Mouse (Mus musculus): Measurements from ENCODE around the gene Gpd2.

Gene Gpd2

DNA sequence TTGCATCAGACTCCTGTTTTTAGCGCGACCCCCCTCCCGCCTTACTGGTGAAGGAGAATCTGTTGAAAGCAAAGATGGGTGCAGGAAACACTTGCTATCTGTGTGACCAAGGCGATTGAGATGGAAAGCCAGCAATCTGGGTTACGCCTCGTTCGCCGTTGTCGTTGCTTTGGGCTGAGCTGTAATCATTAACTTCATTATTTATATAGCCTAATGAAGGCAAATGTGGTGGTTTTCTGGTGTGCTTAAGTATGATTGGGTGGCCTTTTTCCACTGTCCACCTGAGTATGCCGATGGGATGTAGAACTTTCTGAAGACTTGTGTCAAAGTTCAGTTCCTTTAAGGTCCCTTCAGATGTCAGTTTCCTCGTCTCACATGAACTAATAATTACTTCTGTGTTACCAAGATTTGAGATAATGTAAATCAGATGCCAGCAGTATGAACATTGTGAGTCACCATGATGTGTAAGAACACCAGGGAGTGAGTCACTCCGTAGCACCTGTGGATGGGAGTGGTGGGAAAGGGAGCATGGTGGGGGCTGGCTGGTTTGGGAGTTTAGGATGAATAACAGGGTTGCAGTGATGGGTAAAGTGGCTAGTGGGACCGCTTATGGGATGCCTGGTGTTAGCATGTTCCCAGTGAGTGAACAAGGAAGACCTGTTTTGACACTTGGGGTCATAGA lies 14.3 kb downstream of the Gpd2 start:
- no peak for DNase-seq (ENCODE audit: low spot score)

- no peak for DNase-seq (ENCODE audit: low spot score)
These were observed 15.3 kb downstream of the Gpd2 start for GRCm38 (mm10) chr2:57252542-57253301.

DNA sequence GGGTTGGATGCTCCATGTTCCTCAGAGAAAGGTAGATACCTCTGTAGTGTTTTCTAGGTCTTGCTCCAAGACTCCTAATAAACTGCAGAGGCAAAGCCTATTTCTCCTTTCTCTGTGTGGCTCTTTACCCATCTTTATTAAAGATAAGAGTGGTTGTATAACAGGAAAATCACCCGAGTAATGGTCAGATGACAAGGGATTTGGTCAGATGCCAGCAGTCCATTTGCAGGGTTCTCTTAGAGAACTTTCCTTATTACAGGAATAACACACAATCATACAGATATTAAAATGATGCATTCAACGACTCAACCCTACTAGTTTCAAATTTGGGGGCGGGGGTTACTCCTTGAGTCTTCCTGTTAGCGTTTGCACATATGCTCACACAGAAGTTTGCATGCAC lies 16.8 kb downstream of the Gpd2 start:
- DNase-seq (ENCODE audit: low spot score) = no peak

- DNase-seq (ENCODE audit: low spot score) = no peak
These were observed 17.8 kb downstream of the Gpd2 start for GRCm38 (mm10) chr2:57255153-57255670.

- no peak for DNase-seq (ENCODE audit: low spot score)
These were observed 18.4 kb downstream of the Gpd2 start for GRCm38 (mm10) chr2:57255836-57256235.

- no peak for DNase-seq (ENCODE audit: low spot score)
These were observed 19.0 kb downstream of the Gpd2 start for GRCm38 (mm10) chr2:57256459-57256858.

GRCm38 (mm10) chr2:57261286-57262077 lies 24.0 kb downstream of the Gpd2 start:
- DNase-seq (ENCODE audit: low spot score) = no peak

GRCm38 (mm10) chr2:57263431-57263830 lies 26.0 kb downstream of the Gpd2 start:
- DNase-seq (ENCODE audit: low spot score) = no peak

DNA sequence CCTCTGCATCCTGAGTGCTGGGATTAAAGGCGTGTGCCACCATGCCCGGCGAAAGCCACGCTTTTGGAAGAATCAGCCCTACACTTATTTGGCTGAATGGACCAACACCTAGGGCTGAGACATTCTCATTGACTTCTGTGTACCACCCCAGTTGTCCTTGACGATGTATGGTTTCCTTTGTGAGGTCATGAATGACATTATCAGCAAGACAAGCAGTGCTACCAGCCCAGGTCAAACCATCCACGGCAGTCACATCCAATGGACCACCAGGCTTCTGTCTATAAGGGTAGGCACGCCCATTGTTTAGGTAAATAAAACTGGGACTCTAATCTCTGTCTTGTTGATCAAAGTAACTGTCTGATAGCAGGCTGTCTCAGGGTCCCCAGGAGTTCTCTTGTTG lies 27.5 kb downstream of the Gpd2 start:
- DNase-seq (ENCODE audit: low spot score) = no peak

- DNase-seq (ENCODE audit: low spot score) = no peak
These were observed 29.4 kb downstream of the Gpd2 start for GRCm38 (mm10) chr2:57266679-57267393.

GRCm38 (mm10) chr2:57267394-57267716 lies 29.9 kb downstream of the Gpd2 start:
- DNase-seq (ENCODE audit: low spot score) = no peak

GRCm38 (mm10) chr2:57267896-57268295 lies 30.5 kb downstream of the Gpd2 start:
- no peak for DNase-seq (ENCODE audit: low spot score)

GRCm38 (mm10) chr2:57268839-57269238 lies 31.4 kb downstream of the Gpd2 start:
- no peak for DNase-seq (ENCODE audit: low spot score)

DNA sequence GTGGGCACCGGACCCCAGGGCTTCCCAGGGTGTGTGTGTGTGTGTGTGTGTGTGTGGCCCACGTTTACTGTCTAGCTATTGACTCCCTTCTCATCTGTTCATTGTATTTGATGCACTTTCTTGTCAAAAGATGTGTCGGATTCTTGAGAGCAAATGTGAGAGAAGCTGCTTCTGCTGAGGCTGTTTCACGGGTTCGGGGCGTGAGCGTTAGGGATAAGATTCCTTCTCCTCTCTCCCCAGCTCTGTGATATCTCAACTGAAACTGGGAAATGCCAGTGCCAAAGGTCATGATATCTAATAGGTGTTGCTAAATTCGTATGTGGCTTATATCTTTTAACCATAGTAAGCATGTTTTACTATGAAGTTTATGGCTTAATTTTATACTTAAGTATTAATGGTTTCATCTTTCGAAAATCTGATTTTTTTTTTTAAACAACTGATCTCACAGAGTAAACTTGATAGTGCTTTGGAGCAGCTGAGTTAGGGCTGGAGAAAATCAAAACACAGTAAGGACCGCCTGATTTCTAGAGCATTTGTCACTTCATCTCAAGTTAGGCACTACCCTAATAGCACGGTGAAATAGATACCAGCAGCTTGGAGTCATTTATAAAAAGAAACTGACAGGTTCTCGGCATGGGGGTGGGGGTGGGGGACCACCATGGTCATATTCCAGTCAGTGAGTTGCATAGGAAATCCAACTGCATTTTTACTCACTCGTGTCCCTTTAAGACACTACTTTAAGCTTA lies 32.4 kb downstream of the Gpd2 start:
- no peak for DNase-seq (ENCODE audit: low spot score)

DNA sequence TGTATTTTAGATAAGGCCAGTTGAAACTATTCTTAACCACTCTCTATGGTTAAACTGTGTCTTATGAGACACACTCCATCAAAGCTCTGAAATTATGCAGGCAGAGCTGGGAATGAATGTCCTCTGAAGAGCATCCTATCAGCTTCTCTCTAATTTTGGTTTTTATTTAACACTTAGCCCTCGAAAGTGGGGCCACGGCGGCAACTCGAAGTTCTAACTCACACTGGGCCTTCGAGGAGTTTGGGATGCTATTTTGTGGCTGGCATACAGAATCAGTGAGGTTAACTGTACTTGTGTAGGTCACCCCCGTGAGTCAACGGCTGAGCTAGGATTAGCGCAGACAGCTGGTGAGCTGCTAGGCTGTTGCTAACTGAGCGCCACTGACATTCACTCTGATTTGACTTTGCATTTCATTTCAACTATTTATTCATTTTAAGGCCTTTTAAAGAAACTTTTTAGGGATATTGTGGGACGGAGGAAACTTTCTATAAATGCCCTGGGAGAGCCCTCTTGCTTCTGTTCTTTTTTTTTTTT lies 42.8 kb downstream of the Gpd2 start:
- no peak for DNase-seq (ENCODE audit: low spot score)

DNA sequence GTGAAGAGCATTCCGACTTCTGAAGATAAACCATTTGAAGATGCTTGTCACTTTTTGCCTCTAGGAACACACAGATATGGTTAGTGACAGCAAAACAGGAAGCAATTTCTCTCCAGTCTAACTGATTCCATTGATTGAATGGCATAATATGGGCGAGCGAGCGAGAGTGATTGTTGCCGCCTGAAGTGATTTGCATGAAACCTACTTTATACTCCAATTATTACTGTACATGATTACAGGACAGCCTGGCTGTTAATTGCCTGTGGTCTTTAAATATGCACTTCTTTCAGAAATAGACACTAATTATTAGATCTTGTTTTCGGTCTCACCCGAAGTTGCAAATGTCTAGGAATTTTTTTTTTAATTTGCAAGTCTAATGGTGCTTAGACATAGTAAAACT lies 46.4 kb downstream of the Gpd2 start:
- DNase-seq (ENCODE audit: low spot score) = no peak

GRCm38 (mm10) chr2:57285197-57285596 lies 47.8 kb downstream of the Gpd2 start:
- DNase-seq (ENCODE audit: low spot score) = no peak

DNA sequence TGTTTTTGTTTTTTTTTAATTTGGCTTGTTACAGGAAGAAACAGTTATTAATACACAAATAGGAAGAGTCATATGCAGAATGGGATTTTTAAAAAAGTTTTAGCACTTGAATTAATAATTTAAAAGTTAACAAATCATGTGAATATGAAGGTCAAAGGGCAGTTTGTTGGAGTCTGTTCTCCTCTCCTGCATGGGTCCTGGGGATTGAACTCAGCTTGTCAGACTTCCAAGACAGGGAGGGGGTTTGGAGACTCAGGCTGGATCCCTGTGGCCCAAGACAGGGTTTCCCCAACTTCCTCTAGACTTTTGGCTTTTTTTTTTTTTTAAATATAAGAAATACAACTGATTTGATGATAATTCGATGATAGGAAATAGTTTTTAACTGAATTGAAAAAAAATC lies 50.6 kb downstream of the Gpd2 start:
- DNase-seq (ENCODE audit: low spot score) = no peak

DNA sequence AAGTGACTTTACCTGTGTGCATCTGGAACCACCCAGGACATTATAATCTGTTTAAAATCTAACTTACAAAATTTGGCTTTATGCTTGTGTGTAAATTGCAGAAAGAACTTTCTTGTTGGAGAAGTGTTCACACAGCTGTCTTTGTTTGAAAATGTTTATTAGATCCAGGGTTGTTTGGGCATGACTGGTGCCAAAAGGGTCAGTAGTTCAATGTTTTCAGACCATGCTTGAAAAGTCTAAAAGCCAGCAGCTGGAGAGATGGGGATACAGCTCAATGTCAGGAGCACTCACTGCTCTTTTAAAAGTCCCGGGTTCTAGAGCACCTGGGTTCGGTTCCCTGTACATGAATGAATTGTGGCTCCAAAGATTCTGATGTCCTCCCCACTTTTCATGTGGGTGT lies 56.1 kb downstream of the Gpd2 start:
- no peak for DNase-seq (ENCODE audit: low spot score)

DNA sequence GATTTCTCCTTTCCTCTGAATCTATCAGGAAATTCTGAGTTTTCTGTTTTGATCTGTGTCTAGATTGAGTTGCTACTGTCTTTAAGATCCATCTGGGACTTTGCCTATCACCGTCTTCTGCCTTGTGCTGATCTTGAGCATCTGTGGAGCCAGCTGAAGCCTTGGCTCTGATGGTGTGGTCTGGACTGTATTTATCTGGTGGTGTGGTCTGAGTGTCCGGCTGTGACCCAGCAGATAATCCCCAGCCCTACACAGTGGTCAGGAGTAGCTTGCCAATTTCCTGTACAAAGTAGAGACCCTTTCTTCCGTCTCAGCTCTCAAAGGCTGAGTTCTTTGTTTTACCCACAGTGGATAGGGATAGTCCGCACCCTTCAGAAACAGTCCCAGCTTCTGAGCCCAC lies 58.6 kb downstream of the Gpd2 start:
- no peak for DNase-seq (ENCODE audit: low spot score)

- DNase-seq (ENCODE audit: low spot score) = no peak
These were observed 59.8 kb downstream of the Gpd2 start for GRCm38 (mm10) chr2:57297226-57297625.

All from MN1 (cell line).